Mouse (Mus musculus): ENCODE data around the gene Zbed3.
A peak's percentile ranks its signal among the peaks of the same experiment; 100 is the strongest.

Zbed3 gene

DNA sequence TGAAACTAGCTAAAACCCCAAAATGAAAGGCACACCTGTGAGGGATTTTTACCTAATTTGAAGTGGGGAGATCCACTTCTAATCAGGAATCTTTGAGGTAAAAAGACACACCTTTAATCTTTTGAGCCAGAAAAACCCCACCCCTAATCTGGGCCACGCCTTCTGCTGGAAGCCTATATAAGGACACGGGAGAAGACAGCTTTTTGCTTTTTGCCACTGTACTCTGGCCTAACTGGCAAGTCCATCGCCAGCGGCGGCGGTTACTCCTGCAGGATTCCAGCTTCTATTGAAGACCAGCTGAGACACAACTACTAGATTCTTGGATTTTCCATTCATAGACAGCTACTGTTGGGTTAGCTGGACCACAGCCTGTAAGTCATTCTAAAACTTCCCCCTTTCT is at the start of gene Zbed3:
Gene Zbed3 (plus strand): TSS at position 213 of the 400 bp plus-strand sequence.
- no peak for DNase-seq (ENCODE audit: low spot score)

DNA sequence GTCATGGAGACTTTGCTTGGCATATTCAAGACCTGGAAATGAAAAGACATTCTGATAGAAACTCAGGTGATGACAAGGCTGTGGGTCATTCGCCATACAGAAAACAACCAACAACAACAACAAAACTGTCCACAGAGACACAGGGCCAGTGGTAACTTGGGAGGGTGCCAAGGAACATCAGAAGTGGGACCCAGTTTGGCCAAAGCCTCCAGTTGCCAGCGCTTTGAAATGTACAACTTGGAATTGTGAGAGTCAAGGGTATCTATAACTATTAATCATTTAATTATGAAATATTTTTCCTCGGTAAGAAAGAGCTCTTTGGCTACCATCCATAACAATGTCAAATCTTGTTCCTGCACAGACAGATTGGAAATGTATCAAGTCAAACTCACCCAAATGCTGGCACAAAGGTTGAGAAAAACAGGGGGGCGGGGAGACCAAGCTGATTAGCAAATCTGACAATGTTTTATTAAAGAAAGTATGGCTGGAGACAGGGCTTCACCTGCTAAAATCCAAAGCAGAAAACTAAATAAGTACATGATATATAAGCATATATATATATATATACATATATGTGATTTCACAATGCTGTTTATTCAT is 44.9 kb upstream of the Zbed3 start:
- DNase-seq (ENCODE audit: low spot score): peak; percentile 57

- DNase-seq (ENCODE audit: low spot score): peak; percentile 22
Observed at GRCm38 (mm10) chr13:95281740-95282673, 41.4 kb upstream of the Zbed3 start.

- DNase-seq (ENCODE audit: low spot score): peak; percentile 80
Observed at GRCm38 (mm10) chr13:95286989-95287388, 36.4 kb upstream of the Zbed3 start.

DNA sequence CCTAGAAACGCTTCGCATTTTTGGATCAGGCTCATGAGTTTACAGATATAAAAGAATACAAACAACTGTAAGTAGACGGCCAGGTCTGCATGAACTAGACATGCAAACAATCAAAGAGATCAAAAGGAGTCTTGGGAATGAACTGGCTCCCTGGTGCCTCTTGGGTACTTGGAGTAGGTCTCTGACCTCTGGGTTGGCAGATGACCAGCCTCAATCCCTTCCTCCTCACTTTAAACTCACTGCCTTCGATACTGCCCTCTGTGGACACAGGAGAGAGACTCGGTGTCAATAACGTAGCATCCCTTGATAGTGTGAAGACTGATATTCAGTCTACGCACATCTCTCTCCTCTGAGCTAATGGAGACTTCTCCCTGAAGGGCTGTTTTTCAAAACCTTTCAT is 35.4 kb upstream of the Zbed3 start:
- no peak for DNase-seq (ENCODE audit: low spot score)

DNA sequence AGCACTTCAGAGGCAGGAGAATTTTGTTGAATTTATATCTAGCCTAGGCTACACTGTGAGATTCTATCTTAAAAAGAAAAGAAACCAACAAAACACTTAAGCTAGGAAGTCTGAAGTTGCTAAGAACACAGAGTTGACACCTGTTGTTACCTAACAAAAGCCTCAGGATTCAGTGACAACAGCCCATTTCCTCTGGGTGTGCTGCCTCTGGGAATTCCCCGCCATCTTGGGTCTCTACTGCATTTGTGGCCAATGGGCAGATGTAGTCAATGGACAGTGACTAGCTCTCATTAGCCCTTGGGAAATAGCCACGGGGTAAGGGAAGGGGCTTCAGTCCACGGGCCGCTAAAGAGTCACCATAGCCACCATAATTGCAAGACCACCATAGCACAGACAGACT is 31.4 kb upstream of the Zbed3 start:
- DNase-seq (ENCODE audit: low spot score): no peak

DNA sequence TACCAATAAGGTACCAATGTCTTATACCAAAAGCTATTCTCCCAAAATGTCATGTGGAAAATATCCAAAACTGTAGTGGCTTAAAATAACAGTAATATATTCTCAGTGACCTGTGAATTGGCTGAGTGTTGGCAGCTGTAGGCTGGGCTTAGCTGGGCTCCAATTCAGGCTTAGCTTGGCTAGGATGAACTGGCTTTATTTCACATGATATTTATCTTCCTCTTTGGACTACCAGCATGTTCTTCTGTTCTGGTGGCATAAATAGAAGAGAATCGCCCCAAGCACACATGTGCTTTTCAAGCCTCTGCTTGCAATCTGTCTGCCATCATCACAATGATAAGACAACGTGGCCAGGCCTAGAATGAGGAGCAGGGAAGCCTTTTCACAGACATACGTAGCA is 23.5 kb upstream of the Zbed3 start:
- DNase-seq (ENCODE audit: low spot score): peak; percentile 19

DNA sequence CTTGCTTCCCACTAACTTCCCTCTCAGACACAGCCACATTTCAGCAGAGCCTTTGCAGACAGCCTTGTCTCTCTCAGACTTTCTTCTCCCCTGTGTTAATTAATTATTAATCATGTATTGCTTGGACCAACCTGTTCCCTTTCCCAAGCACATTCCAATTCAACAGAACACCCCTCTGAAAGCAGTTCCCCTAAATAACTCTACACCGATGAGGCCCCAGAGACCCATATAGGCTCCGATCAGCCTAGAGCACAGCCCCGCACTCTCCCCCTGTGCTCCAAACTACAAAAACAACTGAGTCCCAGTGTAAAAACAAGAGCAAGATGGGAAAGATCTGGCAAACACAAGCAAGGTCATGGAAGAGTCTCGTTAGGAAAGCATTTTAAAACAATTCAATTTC is 16.8 kb upstream of the Zbed3 start:
- DNase-seq (ENCODE audit: low spot score): no peak

GRCm38 (mm10) chr13:95307100-95307655 is 16.2 kb upstream of the Zbed3 start:
- no peak for DNase-seq (ENCODE audit: low spot score)

- DNase-seq (ENCODE audit: low spot score): no peak
Observed at GRCm38 (mm10) chr13:95312016-95312415, 11.4 kb upstream of the Zbed3 start.

GRCm38 (mm10) chr13:95319153-95319552 is 4.3 kb upstream of the Zbed3 start:
- no peak for DNase-seq (ENCODE audit: low spot score)

DNA sequence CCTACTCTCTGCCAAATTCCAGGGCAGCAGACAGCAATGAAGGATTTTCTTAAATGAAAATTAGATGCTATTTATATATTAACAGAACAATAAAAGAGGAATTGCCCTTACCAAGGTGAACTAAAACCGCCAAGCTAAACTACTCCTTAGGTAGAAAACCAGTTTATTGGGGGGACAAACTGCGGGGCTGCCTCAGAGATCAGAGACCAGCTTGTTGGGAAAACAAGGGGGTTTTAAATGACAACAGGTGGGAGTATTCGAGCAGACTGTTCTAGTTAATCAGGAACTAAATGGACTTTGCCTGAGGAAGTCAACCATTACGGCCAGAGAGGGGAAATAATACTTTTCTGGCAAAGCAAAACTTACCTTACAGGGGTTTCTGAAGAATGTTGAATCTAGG is 3.0 kb upstream of the Zbed3 start:
- no peak for DNase-seq (ENCODE audit: low spot score)

DNA sequence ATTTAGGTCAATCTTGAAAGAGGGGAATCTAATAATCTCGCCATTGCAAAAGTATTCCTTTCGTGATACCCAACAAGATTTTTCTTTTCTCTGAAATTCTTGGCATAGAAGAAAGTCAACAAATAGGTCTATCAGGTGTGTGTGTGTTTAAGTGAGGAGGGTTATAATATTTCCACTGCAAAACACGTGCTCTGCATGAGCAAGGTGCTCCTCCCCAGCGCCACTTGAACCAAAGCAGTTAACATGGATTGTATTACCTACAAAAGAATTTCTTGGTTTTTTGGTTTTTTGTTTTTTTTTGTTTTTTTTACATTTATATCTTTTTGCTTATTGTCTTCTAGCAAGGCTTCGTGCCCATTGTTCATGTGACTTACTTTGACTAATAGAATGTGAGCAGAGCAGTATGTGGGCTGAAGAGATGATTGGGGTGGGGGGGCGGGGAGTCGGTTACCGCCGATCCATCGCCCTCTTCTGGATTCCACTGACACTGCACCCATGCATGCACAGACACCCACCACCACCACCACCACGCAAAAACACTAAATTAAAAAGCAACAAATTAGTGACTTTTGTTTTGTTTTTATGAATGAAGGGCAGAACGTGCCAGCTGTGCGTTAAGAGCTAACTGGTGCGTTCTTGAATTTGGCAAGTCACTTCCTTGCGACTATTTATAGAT is 676 bp downstream of the Zbed3 start:
- DNase-seq (ENCODE audit: low spot score): peak; percentile 72

DNA sequence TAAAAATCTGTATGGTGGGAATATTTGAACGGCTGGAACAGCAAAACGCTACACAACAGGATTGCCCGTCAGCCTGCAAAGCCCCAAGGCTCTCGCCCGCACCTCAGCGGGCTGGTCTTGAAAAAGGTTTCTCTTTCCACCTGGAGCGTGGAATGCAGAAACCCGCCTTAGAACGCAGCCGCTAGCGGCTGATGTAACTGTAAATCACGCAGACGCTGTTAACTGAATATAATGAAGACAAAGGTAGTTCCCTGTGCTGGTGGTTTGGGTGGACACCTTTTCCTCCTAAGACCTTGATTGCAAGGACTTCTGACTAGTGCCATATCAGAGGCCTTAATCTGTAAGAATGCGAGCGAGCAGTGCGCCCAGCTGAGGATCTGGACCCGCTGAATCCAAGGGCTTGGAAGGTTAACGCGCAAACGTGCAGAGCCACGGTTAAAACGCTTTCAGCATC is 1.2 kb downstream of the Zbed3 start:
- peak; percentile 66 for DNase-seq (ENCODE audit: low spot score)

GRCm38 (mm10) chr13:95325080-95325906 is 1.9 kb downstream of the Zbed3 start:
- peak; percentile 90 for DNase-seq (ENCODE audit: low spot score)

GRCm38 (mm10) chr13:95325907-95326550 is 2.6 kb downstream of the Zbed3 start:
- no peak for DNase-seq (ENCODE audit: low spot score)

DNA sequence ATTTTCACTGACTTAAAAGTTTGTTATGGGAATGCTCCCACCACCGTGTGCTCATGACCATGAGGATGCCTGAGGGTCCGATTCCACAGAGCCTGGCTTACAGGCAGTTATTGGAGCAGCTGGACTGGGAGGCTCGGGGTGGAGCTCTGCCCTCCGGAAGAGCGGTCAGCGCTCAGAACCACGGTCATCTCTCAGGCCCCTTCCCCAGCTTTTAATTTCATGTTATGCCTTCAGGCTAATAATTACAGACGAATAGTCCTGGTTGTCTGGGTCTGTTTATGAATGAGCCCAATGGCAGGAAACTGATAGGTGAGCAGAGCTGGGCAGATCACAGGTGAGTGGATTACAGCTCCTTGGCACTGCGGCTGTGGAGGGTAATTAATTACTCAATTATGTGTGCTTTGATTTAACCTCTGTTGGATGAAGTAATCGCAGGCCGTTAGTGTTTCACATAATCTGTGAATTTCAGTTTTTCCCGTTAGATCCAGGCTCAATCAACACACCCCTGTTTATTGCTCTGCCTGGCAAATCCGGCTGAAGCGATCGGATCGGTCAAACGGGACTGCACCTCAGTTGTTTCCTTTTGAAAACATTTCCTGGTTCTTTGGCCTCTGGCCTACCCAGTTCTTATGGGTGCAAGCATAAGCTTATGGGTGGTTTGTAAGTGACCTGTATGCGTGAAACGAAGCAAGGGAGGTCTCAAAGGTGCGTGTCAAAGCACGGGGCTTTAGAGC is 3.4 kb downstream of the Zbed3 start:
- DNase-seq (ENCODE audit: low spot score): peak; percentile 39

GRCm38 (mm10) chr13:95327345-95327741 is 3.9 kb downstream of the Zbed3 start:
- no peak for DNase-seq (ENCODE audit: low spot score)

- no peak for DNase-seq (ENCODE audit: low spot score)
Observed at GRCm38 (mm10) chr13:95328767-95329166, 5.4 kb downstream of the Zbed3 start.

GRCm38 (mm10) chr13:95330507-95330906 is 7.1 kb downstream of the Zbed3 start:
- no peak for DNase-seq (ENCODE audit: low spot score)

Data from adipocyte (in vitro differentiated cells).